Mouse (Mus musculus): ENCODE measurements around the gene Spag8.

DNA sequence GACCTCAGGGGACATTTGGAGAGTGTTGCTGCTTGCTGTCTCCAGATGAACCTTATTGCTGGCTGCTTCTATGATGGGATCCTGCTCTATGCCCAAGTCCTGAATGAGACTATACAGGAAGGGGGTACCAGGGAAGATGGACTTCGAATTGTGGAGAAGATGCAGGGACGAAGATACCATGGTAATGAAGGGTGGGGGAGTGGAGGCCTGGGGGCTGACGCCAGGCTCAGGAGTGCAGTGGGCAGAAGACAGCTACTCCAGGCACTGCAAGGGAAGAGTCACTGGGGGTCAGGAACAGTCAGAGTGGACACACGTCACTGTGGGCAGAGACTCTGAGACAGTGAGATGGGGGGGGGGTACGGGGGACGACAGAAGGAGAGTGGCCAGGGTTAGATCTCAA, 12.9 kb downstream of the Spag8 start:
- no peak for TF ChIP-seq CTCF (IDR thresholded peaks at IDR 0.05; ENCODE audit: borderline replicate concordance, insufficient read depth, low read length)
- TF ChIP-seq POLR2A (IDR thresholded peaks at IDR 0.05; ENCODE audit: low read depth, low read length) = no peak

Data from embryonic fibroblast, embryonic 13.5 days (primary cell).